Mouse (Mus musculus) midbrain, embryonic 11.5 days (tissue): ENCODE results near the gene Ms4a7. TPM values are rescaled to one million over a fixed set of nuclear protein-coding genes. Genes with fewer than 3 reads are reported as not detected.
"Not testable (repeated sequence)": the region's sequence is repeated elsewhere in the genome, so short reads cannot be mapped to it uniquely, and the experiment has no call there.

Experiments
- ATAC-seq: fragments of 200-750 bp; cut with Nextera tagmentation; 2 replicates; pipeline ENCODE4 v1.8.0; 2017; ENCODE audit warnings: moderate TSS enrichment, moderate library complexity; ENCODE audit not compliant: low FRiP score
- DNase-seq: peaks from one replicate; pipeline ENCODE4 v3.0.0; 2015; ENCODE audit warnings: low spot score; ENCODE audit errors: missing footprints
- H3K27ac ChIP-seq: fragments of 300-500 bp; sonication (generic); 2 replicates; pipeline ENCODE4 v1.5.1; 2014; ENCODE audit warnings: low read depth, low read length
- H3K27me3 ChIP-seq: fragments of 300-500 bp; sonication (generic); 2 replicates; pipeline ENCODE4 v1.6.1; 2014; ENCODE audit warnings: mild to moderate bottlenecking, low read length, moderate library complexity, mixed read lengths; ENCODE audit not compliant: control insufficient read depth, insufficient read depth
- H3K36me3 ChIP-seq: fragments of 300-500 bp; sonication (generic); 2 replicates; pipeline ENCODE4 v1.6.1; 2014; ENCODE audit warnings: mild to moderate bottlenecking, low read length, moderate library complexity, mixed read lengths; ENCODE audit not compliant: control insufficient read depth, insufficient read depth
- H3K4me1 ChIP-seq: fragments of 300-500 bp; sonication (generic); 2 replicates; pipeline ENCODE4 v1.6.1; 2014; ENCODE audit warnings: low read length; ENCODE audit not compliant: control insufficient read depth, insufficient read depth
- H3K4me2 ChIP-seq: fragments of 300-500 bp; sonication (generic); 2 replicates; pipeline ENCODE4 v1.6.1; 2014; ENCODE audit warnings: mild to moderate bottlenecking, moderate library complexity
- H3K4me3 ChIP-seq: fragments of 300-500 bp; sonication (generic); 2 replicates; pipeline ENCODE4 v1.5.1; 2014; ENCODE audit warnings: low read depth, low read length
- H3K9ac ChIP-seq: fragments of 300-500 bp; sonication (generic); 2 replicates; pipeline ENCODE4 v1.6.1; 2014; ENCODE audit warnings: low read length
- H3K9me3 ChIP-seq: fragments of 300-500 bp; sonication (generic); 2 replicates; pipeline ENCODE4 v1.6.1; 2016; ENCODE audit warnings: low read length; ENCODE audit not compliant: control insufficient read depth
- WGBS: fragments of 180-500 bp; shearing (Covaris S2); extraction: QIAGEN DNeasy Blood & Tissue Kit; methylation state at CpG from one replicate; pipeline ENCODE4 v1.1.7; 2014; 5-methylcytosine and 5-hydroxymethylcytosine counted together
- polyA plus RNA-seq: library from polyadenylated mRNA; unstranded; fragments of >200 nt; fragmentation: Nextera tagmentation; extraction: Ambion mirVana; gene quantifications from 2 replicates; pipeline ENCODE4 v1.2.1, GENCODE M21; 2014

Ms4a7 gene
- polyA plus RNA-seq, 1 experiment from 2014 or later, result 1.2 TPM

- Histone ChIP-seq H3K4me3 (no peak overlapping the region), H3K4me2 (no peak overlapping the region), H3K27ac (no peak overlapping the region), H3K9me3 (no peaks in the 10 kb centered on the region), H3K36me3 (no peaks in the 10 kb centered on the region), H3K9ac (no peak overlapping the region), H3K27me3 (no peaks in the 10 kb centered on the region), H3K4me1 (no peaks in the 10 kb centered on the region)
- 61% methylated on average over 7 of the region's 7 CpGs for WGBS
- DNase-seq, result no peak
- no peak for ATAC-seq
These were observed 13.9 kb upstream of the Ms4a7 start for GRCm38 (mm10) chr19:11349698-11350481.

- Histone ChIP-seq H3K27ac (no peak overlapping the region), H3K27me3 (no peaks in the 10 kb centered on the region), H3K4me2 (no peak overlapping the region), H3K36me3 (no peaks in the 10 kb centered on the region), H3K4me1 (no peaks in the 10 kb centered on the region), H3K4me3 (no peak overlapping the region), H3K9me3 (no peaks in the 10 kb centered on the region), H3K9ac (no peak overlapping the region)
- DNase-seq (no peak), ATAC-seq (no peak)
These were observed 8.0 kb upstream of the Ms4a7 start for GRCm38 (mm10) chr19:11343992-11344391.

- H3K4me3 ChIP-seq, result no peak overlapping the region
- H3K4me1 ChIP-seq, result no peaks in the 10 kb centered on the region
- H3K27me3 ChIP-seq, result no peaks in the 10 kb centered on the region
- H3K9ac ChIP-seq, result no peak overlapping the region
- no peak for ATAC-seq
- H3K27ac ChIP-seq, result no peak overlapping the region
- no peak for DNase-seq
- no peaks in the 10 kb centered on the region for H3K9me3 ChIP-seq
- no peak overlapping the region for H3K4me2 ChIP-seq
- no peaks in the 10 kb centered on the region for H3K36me3 ChIP-seq
These were observed 7.2 kb upstream of the Ms4a7 start for GRCm38 (mm10) chr19:11343147-11343546.

GRCm38 (mm10) chr19:11321123-11321522, 14.8 kb downstream of the Ms4a7 start:
- Histone ChIP-seq H3K4me2 (no peak overlapping the region), H3K4me1 (no peaks in the 10 kb centered on the region), H3K9ac (no peak overlapping the region), H3K27me3 (no peaks in the 10 kb centered on the region), H3K27ac (no peak overlapping the region), H3K9me3 (no peaks in the 10 kb centered on the region), H3K4me3 (no peak overlapping the region), H3K36me3 (no peaks in the 10 kb centered on the region)
- ATAC-seq (no peak), DNase-seq (no peak)
- 85% methylated on average over 1 of the region's 1 CpGs for WGBS

- no peaks in the 10 kb centered on the region for H3K4me1 ChIP-seq
- WGBS, result 85% methylated on average over 4 of the region's 4 CpGs
- no peaks in the 10 kb centered on the region for H3K27me3 ChIP-seq
- DNase-seq, result no peak
- no peaks in the 10 kb centered on the region for H3K9me3 ChIP-seq
- no peak overlapping the region for H3K9ac ChIP-seq
- H3K4me3 ChIP-seq, result no peak overlapping the region
- H3K27ac ChIP-seq, result no peak overlapping the region
- no peak overlapping the region for H3K4me2 ChIP-seq
- H3K36me3 ChIP-seq, result no peaks in the 10 kb centered on the region
- no peak for ATAC-seq
These were observed 19.2 kb downstream of the Ms4a7 start for GRCm38 (mm10) chr19:11316786-11317185.

- H3K27me3 ChIP-seq, result no peaks in the 10 kb centered on the region
- H3K4me3 ChIP-seq, result no peak within 1 kb of the TSS
- DNase-seq (no peak), ATAC-seq (no peak)
- H3K9ac ChIP-seq, result no peak within 1 kb of the TSS
- no peaks in the 10 kb centered on the region for H3K36me3 ChIP-seq
- no peaks in the 10 kb centered on the region for H3K4me1 ChIP-seq
- no peaks in the 10 kb centered on the region for H3K9me3 ChIP-seq
- H3K4me2 ChIP-seq, result no peak within 1 kb of the TSS
- 73% methylated on average over 1 of the region's 1 CpGs for WGBS
- H3K27ac ChIP-seq, result no peak within 1 kb of the TSS
These were observed 21.6 kb downstream of the Ms4a7 start, which contains the start of gene Ms4a14 for GRCm38 (mm10) chr19:11314354-11314753. Ms4a14 (minus strand) TSS chr19:11314454.

GRCm38 (mm10) chr19:11308888-11309287, 27.1 kb downstream of the Ms4a7 start:
- no peak for DNase-seq
- Histone ChIP-seq H3K4me2 (no peak overlapping the region), H3K9me3 (no peaks in the 10 kb centered on the region), H3K4me3 (no peak overlapping the region), H3K4me1 (no peaks in the 10 kb centered on the region), H3K27ac (no peak overlapping the region), H3K27me3 (no peaks in the 10 kb centered on the region), H3K36me3 (no peaks in the 10 kb centered on the region), H3K9ac (no peak overlapping the region)
- ATAC-seq, result no peak

- not testable (repeated sequence) for ATAC-seq, H3K27me3 ChIP-seq, H3K27ac ChIP-seq, H3K4me3 ChIP-seq, H3K4me1 ChIP-seq, H3K4me2 ChIP-seq, DNase-seq, H3K9me3 ChIP-seq, H3K36me3 ChIP-seq, H3K9ac ChIP-seq
- 35% methylated on average over 4 of the region's 4 CpGs for WGBS
These were observed 36.4 kb downstream of the Ms4a7 start for GRCm38 (mm10) chr19:11299529-11299928.

- no peak for ATAC-seq
- Histone ChIP-seq H3K9me3 (no peaks in the 10 kb centered on the region), H3K4me1 (no peaks in the 10 kb centered on the region), H3K36me3 (no peaks in the 10 kb centered on the region), H3K4me3 (no peak overlapping the region), H3K27ac (no peak overlapping the region), H3K4me2 (no peak overlapping the region), H3K27me3 (no peaks in the 10 kb centered on the region), H3K9ac (no peak overlapping the region)
- WGBS, result 40% methylated on average over 2 of the region's 2 CpGs
- no peak for DNase-seq
These were observed 37.0 kb downstream of the Ms4a7 start for GRCm38 (mm10) chr19:11298939-11299338.
